Mouse (Mus musculus) left cerebral cortex, postnatal 4 days (tissue): ENCODE measurements at regions not wholly inside any gene's neighbourhood (a gene's known extent, or its start where the extent isn't known, plus 50 kb on each side); places are given as distances from the start of the nearest gene placed in this dataset. TPM values are rescaled to one million over a fixed set of nuclear protein-coding genes. Genes with fewer than 3 reads are reported as not detected.
"Not testable (repeated sequence)": the region's sequence is repeated elsewhere in the genome, so short reads cannot be mapped to it uniquely, and the experiment has no call there.

ENCODE experiments used
- DNase-seq: peaks from one replicate; pipeline ENCODE4 v3.0.0-alpha.2; 2022
- intact Hi-C: fragments of 180-260 bp; cut with DNase I; formaldehyde crosslinking; loops from one replicate; pipeline ENCODE4 v1.15.1; 2025
- microRNA-seq: library from miRNA; unstranded; fragments of <30 nt; microRNA quantifications from one replicate; pipeline ENCODE4 v1.2.0, GENCODE M21; 2022

- DNase-seq, intact Hi-C loops: not testable (repeated sequence)
Observed at GRCm38 (mm10) chr12:23216521-23216920, 563.5 kb downstream of the Gm10330 start.

- intact Hi-C loops: not testable (repeated sequence)
Observed at GRCm38 (mm10) chr12:23189546-23189945, 590.5 kb downstream of the Gm10330 start.

GRCm38 (mm10) chr12:23189110-23189509 lies 591.0 kb downstream of the Gm10330 start:
- DNase-seq: not testable (repeated sequence)

More at GRCm38 (mm10) chr12:23189546-23189945, 590.5 kb downstream of the Gm10330 start:
- peak; percentile 0 for DNase-seq

More at GRCm38 (mm10) chr12:23189110-23189509, 591.0 kb downstream of the Gm10330 start:
- intact Hi-C loops: not testable (repeated sequence)

Small RNAs in the stretch of these regions (microRNA-seq; reads per million reads assigned to microRNA genes)
- gene Gm26140: not detected
